ENCODE assay signal across 21 mouse cellular contexts in genomic region chr2:117219536-117219935, GRCm38 (mm10).
"Had no signal": no experiment of that assay in that cellular context is flagged by ENCODE, and none has a peak within 500 bp of the region (broad histone marks: within the 10 kb centered on the region; RNA-seq: fewer than 3 reads in every experiment).

No protein-coding gene starts in this region.

- DNase-seq: gastrocnemius, postnatal 14 days; gastrocnemius, postnatal 36 days; heart, adult 18-20 months; heart, postnatal 14 days; heart, postnatal 36 days; kidney, adult 11 months; kidney, adult 2 months; kidney, adult 9 months; kidney, postnatal 14 days; kidney, postnatal 36 days; left cerebral cortex, postnatal 4 days had no signal

- ATAC-seq: hindbrain, postnatal 0 days; intestine, embryonic 16.5 days; liver, embryonic 12.5 days had no signal

- H3K27me3 ChIP-seq: heart, embryonic 13.5 days; heart, embryonic 15.5 days; hindbrain, embryonic 13.5 days; hindbrain, embryonic 15.5 days; kidney, embryonic 15.5 days; limb, embryonic 13.5 days; limb, embryonic 15.5 days; liver, embryonic 12.5 days had no signal
